Mouse (Mus musculus): ENCODE measurements around the gene Arhgap25.
"Not testable (repeated sequence)": the region's sequence is repeated elsewhere in the genome, so short reads cannot be mapped to it uniquely, and the experiment has no call there.

Arhgap25 gene

DNA sequence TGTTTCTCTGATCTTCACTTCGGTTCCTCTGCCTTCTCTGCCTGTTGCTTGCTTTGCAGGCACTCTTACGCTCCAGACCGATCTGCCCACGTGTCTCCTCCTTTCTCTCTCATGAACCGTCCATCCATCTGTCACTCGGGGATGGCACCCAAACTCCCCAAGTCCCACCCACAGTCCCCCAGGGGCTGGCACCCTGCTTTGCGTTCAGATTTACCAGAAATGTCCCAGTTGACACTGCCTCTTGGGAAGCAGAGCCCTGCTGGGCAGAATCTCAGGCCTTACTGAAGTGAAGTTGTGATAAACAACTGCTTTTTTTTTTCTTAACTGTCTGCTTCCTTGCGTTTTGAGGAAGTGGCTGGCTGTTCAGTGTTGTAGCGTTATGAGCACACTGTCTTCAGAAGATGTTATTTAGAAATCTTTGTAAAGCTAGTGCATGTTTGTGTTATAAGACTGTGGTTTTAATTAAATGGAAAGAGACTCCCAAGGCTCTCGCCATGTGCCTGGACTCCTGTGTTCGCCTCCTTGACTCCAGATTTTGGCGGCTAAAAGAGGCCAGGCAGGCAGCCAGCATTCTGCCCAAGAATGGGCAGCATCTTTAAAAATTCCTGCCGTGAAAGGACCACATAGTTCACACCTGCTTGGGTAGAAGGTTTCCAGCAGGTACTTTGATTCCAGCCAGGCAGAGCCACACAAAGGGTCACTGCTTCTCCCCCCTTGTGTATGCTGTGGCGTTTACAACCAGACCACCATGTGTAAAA lies at the start of gene Arhgap25:
Gene Arhgap25 (minus strand): TSS at position 307 of the 758 bp plus-strand sequence.
- DNase-seq (ENCODE audit: low spot score), result peak; percentile 59

DNA sequence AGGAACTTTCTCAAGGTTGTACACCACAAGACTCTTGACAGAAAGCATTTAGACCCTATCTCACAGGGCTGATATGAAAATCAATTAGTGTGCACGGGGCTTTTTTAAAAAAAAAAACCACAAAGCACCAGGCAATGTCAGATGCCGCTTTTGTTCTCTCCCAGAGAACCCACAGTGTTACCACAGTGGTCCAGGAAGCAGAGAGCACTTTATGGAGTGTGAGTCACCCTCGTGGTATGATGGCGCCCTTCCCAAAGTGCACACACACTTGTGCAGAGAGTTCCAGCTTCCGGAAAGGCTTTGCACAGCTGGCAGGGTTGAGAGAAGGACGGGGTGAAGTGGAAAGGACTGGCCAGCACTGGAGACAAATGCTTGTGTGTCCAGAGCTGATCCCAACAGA lies 49.4 kb upstream of the Arhgap25 start:
- DNase-seq (ENCODE audit: low spot score), result no peak

DNA sequence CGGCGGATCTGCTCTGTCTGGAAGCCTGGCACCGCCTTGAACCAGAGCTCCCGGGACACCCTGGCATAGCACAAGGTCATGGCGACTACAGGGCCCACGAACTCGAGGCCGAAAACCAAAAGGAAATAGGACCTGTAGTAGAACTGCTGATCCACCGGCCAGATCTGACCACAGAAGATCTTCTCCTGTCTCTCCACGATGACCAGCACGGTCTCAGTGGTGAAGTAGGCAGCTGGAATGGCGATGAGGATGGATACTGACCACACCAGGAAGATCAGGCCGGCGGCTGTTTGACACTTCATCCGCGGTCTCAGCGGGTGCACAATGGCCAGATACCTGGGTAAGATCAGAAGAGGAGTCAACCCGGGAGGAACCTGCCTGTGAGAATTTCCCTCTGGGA lies 48.5 kb upstream of the Arhgap25 start:
- DNase-seq (ENCODE audit: low spot score), result no peak

DNA sequence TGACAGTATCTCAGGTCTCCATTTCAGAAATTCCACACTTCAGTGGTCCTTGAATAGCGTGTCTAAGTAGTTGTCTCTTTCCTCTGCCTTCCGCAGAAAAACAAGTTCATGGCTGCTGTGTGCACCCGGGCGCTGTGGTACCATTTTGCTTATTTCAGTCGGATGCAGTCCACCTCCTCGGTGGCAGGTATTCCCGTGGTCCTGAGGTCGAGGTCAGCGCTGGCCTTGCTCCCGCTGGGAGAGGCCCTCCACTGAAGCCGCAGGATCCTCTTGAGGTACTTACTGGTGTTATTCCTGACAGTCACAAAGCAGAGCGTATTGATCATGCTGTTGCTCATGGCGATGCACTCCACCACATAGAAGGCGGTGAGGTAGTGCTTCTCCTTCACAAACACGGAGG lies 48.0 kb upstream of the Arhgap25 start:
- DNase-seq (ENCODE audit: low spot score), result no peak

DNA sequence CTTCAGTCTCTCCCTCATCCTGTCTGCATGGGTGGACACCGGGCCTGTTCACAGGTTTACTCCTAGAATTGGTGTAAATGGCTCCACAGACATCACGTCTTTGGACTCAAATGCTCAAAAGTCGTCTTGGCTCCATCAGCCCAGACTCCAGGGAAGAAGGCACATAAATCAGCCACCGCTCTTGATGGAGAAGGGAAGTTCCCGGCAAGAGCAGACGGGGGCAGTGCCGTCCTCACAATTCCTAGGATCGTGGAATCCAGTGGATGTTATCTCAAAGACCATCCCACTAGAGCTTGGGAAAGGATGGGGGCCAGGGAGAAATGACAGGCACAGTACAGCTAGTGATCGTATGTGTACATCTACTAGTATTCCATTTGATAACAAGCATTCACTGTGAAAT lies 45.2 kb upstream of the Arhgap25 start:
- peak; percentile 7 for DNase-seq (ENCODE audit: low spot score)

DNA sequence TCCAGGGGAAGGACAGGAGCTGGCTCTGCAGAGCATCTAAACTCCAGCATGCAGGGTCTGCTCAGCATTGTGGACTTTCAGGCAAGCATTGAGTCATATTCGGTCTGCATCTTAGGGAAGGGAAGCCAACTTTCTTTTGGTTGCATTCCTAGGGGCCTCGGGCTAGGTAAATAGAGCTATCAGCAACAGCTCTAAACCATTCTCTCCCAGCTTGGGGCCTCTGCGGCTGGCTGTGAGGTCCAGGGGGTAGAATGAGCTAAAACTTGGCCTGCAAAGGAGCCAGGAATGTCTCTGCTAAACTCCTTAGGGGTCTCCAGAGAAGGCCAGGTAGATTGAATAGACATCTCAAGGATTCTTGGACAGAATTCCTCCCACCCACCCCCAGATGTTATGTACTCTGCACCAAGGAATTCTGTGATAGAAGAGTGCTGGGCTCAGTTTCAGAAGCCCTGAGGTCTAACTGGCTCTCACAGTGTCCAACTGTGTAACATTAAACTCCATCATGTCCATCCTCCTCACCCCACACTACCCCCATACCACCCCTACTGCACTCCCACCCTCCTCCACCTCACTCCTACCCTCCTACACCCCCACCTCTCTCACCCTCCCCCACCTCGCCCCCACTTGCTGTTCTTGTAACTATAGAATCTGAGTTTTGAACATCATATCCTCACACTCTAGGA lies 43.7 kb upstream of the Arhgap25 start:
- no peak for DNase-seq (ENCODE audit: low spot score)

DNA sequence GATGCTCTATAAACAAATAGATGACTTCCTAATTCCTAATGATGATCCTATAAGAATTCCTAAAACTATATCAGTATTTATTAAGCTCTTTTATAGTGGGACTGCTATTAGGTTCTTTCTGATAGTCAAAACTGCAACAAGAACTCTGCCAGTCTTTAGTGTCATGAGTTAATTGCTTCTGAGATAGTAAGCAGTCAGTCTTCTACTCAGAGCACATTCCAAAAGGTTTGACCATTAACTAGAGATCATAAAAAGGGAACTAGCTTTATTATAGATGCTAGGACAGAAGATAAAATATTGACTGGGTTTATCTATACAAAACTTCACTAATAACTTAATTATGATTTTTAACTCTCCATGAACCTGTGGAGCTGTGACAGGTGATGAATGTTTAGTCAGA lies 38.8 kb upstream of the Arhgap25 start:
- DNase-seq (ENCODE audit: low spot score), result not testable (repeated sequence)

DNA sequence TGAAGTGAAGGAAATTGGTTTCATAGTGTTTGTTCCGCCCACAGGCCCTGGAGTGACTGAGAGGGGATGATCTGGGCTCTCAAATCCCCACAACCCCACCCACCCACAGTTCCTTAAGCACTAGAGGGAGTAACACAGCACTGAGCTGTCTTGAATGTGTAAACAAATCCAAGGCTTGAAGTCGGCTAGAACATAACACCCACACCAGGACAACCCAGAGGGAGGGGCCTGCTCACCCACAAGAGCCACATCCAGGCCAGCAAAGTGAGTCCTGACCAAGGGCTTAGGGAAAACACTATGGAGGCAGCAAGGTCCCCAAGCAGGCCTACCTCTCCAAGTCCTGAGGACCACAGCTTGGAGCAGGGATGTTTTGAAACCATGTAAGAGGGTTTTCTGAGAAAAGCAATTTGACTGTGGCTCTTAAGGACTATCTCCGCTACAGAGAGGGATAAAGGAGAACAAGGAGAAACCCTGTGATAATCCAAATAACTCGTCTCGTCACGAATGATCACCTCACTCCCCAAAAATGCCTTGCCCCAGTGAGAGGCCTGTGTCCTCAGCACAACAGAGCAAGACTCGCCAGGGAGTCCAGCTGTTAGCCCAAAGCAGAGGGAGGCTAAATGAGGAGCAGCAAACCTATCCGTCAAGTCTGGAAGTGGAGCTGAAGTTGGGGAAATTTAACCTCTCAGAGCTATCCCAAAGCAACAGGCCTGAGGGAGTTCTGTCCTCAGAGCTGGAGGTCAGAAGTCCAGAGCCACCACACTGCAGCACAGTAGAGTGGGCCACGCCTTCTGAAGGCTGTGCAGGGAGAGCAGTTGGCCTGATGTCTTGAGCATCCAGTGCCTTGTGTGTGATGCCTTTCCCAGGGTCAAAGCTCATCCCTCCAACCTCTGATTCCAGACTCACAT lies 34.9 kb upstream of the Arhgap25 start:
- no peak for DNase-seq (ENCODE audit: low spot score)

DNA sequence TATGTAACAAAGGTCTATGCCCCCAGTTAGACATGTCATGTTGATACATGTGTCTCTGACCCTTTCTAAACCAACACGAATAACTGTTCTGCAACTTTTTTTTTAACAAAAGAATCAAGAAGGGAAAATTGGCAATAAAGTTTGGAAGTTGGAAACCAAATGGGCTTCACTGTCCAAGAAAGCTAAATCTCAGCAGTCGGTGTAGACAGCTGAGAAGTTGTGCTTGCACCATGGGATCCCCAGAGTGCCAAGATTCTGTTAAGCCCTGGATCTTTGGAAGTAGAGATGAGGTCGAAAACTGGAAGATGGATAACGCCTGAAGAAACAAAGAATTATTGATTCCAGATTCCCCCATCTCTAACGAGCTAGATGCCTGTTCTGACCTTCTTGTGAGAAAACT lies 32.1 kb upstream of the Arhgap25 start:
- no peak for DNase-seq (ENCODE audit: low spot score)

DNA sequence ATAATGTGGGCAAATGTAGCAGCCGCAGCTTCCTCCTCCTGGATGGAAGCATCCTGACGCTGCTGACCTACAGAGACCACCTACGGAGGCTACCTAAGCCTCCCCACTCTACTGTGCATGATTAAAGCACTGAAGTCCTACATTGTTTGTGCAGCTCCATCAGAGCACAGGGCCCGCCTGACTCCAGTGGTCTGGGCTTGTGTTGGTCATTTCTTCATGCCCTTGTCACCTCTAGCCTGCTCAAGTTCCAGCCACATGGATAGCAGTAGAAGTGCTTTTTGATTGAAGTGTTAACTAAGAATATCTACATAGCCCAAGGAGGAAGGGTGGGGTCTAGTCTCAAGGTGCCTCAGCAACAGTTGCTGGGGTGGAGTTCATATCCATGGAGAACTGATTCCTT lies 31.3 kb upstream of the Arhgap25 start:
- DNase-seq (ENCODE audit: low spot score), result no peak

DNA sequence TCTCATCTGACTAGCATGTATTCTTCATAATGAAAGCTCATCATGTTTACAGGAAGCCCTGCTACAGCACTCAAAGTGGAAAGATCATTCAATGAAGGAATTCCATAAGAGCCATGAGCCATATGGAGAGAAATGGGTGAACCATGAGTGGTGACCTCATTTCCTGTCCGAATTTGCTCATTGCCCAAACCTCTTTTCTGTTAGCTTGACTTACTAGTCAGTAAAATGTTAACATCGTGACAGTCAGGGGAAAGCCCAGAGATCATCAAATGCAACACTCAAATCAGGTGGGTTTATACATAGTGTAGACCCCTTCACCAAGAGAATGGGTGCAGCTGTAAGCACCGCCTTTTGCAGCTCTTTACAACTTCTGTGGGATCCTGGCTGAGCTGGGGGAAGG lies 20.7 kb upstream of the Arhgap25 start:
- DNase-seq (ENCODE audit: low spot score), result no peak

DNA sequence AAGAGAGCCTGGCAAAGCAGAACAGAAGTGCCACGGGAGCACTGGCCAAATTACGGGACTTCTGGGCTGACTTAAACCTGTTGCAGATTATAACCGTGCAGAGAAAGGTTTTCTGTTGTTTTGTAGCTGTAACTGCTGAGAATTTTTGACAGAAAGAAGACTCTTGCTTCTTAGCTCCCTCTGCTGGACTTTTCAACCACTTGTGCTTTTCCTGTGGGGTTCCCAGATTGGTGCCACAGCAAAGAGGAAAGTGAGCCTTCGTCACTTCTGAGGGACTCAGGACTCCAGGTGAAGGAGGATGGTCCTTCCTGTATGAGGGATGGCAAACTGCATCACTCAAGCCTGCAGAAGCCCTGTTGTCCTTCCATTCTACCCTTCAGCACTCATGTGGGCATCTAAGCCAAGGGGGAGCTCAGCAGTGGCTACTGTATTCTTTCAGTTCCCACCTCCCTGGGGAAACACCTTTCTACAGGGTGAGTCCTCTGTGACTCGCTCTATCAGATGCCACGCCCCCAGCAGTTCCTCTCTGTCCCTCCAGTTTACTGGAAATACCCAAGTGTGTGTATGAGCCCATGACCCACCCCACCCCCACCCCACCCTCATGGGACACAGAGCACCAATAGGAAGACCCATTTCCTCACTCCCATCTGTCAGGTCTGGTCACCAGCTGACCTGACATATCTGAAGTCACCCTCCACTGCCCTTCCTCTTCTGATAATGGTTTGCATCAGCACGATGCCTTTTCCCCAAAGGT lies 19.2 kb upstream of the Arhgap25 start:
- no peak for DNase-seq (ENCODE audit: low spot score)

DNA sequence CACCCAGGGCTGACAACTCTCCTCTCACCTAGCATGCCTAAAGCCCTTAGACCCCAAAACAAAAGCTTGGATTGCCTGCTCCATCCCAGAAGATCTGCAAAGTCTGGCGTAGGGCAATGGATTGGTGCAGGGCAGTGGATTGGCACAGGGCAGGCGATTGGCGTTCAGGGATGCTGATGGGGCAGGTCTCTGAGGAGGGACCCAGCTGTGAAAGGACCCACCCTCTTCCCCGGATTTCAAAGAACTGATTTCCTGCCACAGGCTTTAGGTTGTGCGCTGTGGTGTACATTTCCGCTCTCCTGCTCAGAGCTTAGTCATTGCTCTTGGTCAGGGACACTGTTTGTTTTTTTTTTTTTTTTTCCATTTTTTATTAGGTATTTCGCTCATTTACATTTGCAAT lies 14.8 kb upstream of the Arhgap25 start:
- no peak for DNase-seq (ENCODE audit: low spot score)

DNA sequence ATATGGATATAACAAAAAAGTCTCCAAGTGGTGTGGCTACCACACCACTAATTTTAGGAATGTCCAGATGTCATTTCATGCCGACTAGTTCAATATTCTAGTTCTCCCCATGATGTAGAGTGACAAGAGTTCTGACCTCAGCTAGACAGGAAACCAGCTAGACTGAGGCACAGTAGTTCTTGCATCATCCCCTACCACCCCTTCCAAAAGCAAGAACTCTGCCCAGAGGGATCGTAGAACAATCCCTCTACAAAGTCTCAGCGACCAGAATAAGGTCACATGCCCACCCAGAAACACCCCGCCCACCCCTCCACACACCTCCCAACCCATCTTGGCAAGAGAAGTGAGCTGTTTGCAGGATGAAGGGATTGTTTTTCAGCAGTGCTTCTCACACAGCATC lies 14.4 kb upstream of the Arhgap25 start:
- DNase-seq (ENCODE audit: low spot score), result no peak

DNA sequence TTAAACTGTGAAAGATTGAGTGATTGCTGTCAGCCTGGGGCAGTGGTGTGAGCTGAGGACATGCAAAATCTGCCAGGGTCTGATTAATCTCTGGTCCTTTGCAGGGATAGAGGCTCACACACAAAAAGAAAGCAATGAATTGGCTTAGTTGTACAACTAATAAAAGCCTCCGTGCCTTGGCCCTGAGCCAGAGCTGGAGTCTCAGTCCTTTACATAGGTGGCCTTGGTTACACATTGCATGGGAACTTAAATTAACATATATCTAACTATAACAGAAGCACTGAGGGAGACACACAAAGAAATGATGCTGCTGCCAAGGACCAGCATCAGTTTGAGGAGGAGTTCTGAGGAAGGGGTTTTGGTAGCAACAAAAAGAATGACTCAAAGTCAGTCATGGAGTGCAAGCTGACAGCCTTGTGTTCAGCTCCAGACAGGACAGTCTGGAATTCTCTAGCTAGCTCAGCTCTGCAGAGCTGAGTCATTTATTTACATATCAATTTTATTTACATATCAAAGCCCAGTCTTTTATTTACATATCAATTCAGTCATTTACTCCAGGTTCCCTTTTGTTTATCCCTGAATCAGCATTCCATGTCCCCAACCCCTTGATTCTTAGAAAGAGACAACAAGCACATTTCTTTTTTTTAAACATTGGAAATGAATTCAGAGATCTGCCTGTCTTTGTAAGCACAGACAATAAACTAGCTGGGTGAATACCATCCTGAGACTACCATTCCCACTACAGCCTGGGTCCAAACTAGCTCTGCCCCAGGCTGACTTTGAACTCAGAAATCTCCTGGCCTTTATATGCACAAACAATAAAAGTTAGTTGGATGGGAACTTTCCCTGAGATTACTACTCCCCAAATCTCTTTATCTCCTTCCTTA lies 12.5 kb upstream of the Arhgap25 start:
- no peak for DNase-seq (ENCODE audit: low spot score)

DNA sequence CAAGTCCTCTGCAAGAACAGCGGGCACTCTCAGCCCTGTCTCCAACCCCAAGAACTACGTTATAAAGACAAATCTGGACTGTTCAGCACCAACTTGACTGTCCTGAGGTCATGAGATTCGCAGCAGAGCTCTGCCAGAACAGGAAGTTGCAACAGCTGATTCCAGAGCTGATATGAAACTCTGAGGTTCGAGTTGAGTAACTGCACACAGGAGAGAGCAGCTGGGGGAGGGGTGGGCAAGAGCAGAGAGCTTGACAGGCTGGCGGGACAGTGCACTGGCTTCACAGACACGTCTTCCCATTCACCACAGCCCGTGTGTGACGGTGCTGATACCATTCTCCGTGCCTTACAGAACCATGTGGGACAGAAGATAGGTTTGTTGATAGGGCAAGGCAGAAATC lies 9.0 kb upstream of the Arhgap25 start:
- DNase-seq (ENCODE audit: low spot score), result peak; percentile 45

DNA sequence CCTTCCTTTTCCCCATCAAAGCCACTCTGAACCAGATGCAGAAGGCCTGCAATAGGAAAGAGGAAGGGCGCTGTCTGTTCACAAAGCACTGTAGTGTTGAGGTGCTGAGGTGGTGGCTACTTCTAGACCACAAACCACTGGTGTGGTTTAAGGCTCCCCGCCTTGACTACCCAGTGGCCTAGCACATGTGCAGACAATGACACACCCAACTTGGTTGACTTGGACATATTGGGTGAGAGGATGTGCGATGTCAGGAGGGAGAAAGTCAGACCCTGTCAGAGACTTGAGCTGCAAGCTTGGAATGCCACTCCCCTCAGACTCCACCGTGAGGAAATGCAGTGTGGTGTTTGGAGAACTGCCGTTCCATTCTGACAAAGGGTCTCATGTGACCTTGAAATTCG lies 8.1 kb upstream of the Arhgap25 start:
- DNase-seq (ENCODE audit: low spot score), result peak; percentile 47

DNA sequence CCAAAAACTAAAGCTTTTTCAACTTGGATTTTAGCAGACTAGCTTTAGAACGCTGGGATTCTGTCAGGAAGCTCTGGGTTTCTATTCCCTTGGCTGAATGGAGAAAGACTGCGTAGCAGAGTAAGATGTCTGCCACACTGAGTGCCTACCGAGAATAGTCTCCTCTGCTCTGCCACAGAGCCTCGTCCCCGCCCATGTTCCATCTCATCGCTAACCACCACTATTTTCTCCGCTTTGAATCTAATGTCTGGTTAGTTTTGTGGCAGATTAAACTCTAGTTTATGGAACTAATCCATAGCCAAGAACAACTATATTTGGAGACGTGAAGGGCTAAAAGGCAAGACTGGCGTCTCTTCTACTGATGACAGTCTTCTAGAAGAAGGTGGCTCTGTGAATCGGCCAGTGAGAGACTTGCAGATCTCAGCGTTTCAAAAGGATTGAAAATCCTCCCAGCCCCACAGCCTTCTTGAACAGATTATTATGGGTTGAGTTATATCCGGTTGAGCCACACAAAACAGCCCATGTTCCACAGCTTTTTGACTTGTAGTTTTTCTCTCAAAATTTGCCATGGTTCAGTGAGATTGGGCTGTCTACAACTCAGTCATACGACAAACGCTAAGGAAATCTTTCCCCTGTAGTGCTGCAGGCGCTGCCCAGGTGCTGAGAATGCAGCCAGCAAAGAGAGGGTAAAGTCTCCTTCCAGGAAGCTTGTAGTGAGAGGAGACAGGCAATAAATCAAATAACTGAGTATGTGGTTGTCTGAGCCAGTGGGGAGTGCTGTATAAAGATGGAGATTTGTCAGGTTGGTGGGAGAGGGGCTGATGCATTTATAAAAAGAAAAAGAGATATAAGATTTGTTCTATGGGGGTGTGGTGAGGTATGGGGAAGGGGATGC lies 5.6 kb upstream of the Arhgap25 start:
- no peak for DNase-seq (ENCODE audit: low spot score)

DNA sequence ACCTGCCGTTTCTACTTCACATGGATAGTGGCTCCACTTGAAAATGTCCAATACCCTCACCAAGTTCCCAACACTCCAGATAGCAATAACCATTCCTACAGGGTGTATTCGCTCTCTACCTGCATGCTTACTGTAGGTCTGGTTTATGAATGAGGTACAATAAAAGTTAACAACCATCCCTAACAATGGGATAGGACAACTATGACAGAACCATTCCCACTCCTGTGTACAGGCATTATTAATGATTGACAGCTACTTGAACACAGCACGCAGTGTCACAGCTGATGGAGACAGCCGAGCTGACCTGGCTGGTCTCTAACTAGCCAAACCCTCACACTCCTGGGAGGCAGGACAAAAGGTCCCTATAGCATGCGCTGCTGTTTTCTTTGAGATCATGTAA lies 4.6 kb upstream of the Arhgap25 start:
- no peak for DNase-seq (ENCODE audit: low spot score)

DNA sequence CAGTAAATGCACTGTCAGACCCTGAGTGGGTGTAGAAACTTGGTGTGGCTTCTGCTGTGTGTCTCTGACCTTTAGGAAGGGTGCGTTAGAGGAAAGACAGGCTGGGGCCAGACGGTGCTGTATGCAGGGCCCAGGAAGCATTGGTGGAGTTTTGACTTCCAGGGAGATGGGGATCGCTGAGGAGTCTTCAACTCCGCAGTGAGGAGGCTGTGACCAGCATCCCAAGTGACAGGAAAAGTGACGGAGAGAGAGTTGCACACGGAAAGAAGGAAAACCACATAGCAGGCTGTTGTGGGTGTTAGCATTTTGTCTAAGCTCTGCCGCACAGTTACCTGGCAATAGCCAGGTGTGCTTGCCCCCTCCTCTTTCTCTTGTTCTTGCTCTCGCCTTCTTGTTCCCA lies 3.2 kb upstream of the Arhgap25 start:
- DNase-seq (ENCODE audit: low spot score), result no peak

Data from layer of hippocampus, adult 11-12 months (tissue).